Mouse (Mus musculus): Measurements from ENCODE around the gene Car11. TPM values are rescaled to one million over a fixed set of nuclear protein-coding genes. Genes with fewer than 3 reads are reported as not detected.

The Car11 gene
- not detected for total RNA-seq (2023)

GRCm38 (mm10) chr7:45699523-45700141 is at the start of gene Car11:
Gene Car11 (plus strand): TSS chr7:45699843.

GRCm38 (mm10) chr7:45666161-45666560 is 33.5 kb upstream of the Car11 start, which contains the start of gene Fut2:
Gene Fut2 (minus strand): TSS chr7:45666394.

GRCm38 (mm10) chr7:45683396-45684050 is 16.1 kb upstream of the Car11 start, which contains the start of gene Ntn5:
Gene Ntn5 (plus strand): TSS chr7:45684022.

GRCm38 (mm10) chr7:45693921-45694591 is 5.6 kb upstream of the Car11 start, which contains the start of gene Sec1:
Gene Sec1 (minus strand): TSS chr7:45694402.

GRCm38 (mm10) chr7:45704730-45705442 is 5.2 kb downstream of the Car11 start, which contains the start of gene Dbp:
Gene Dbp (plus strand): TSS chr7:45705088.

GRCm38 (mm10) chr7:45715090-45715708 is 15.6 kb downstream of the Car11 start, which contains the start of gene Rpl18:
Gene Rpl18 (plus strand): TSS chr7:45715457.

GRCm38 (mm10) chr7:45717918-45718297 is 18.3 kb downstream of the Car11 start, which contains the start of gene Sphk2:
Gene Sphk2 (minus strand): TSS chr7:45718002.

GRCm38 (mm10) chr7:45720413-45721233 is 21.0 kb downstream of the Car11 start, which contains the start of gene Fam83e:
Gene Fam83e (plus strand): TSS chr7:45721212.

GRCm38 (mm10) chr7:45725713-45726112 is 26.1 kb downstream of the Car11 start, which contains the start of gene Spaca4:
Gene Spaca4 (minus strand): TSS chr7:45725813.

Other genes with a start within 250 kb of the Car11 start
- 1,000 to 10,000 TPM; 2,883 to 3,990 TPM for gene Ftl1, start 240.0 kb upstream of the Car11 start, total RNA-seq (2023)
- 100 to 1,000 TPM; 111 to 121 TPM for gene Bax, start 232.9 kb upstream of the Car11 start, total RNA-seq (2023)
- gene Tulp2, start 218.0 kb upstream of the Car11 start, total RNA-seq (2023): not detected
- 1 to 10 TPM; 1.3 to 1.7 TPM for gene Gm45808, start 213.0 kb upstream of the Car11 start, total RNA-seq (2023)
- 10 to 100 TPM; 10.4 to 11.5 TPM for gene Dhdh, start 211.0 kb upstream of the Car11 start, total RNA-seq (2023)
- 100 to 1,000 TPM; 153 to 162 TPM for gene Nucb1, start 189.4 kb upstream of the Car11 start, total RNA-seq (2023)
- 100 to 1,000 TPM; 820 to 877 TPM for gene Ppp1r15a, start 173.6 kb upstream of the Car11 start, total RNA-seq (2023)
- gene Plekha4, start 173.5 kb upstream of the Car11 start, total RNA-seq (2023): under 1 TPM; 0.71 to 0.79 TPM
- gene Hsd17b14, start 144.9 kb upstream of the Car11 start, total RNA-seq (2023): under 1 TPM in 1 of 2 experiments, not detected in 1; 0.39 TPM
- gene Bcat2, start 129.7 kb upstream of the Car11 start, total RNA-seq (2023): 10 to 100 TPM; 64.9 to 67.0 TPM
- gene Fgf21, start 84.4 kb upstream of the Car11 start, total RNA-seq (2023): not detected
- gene Fut1, start 82.6 kb upstream of the Car11 start, total RNA-seq (2023): not detected
- under 1 TPM in 1 of 2 experiments, not detected in 1; 0.36 TPM for gene Izumo1, start 78.0 kb upstream of the Car11 start, total RNA-seq (2023)
- under 1 TPM; 0.45 to 0.49 TPM for gene Rasip1, start 72.4 kb upstream of the Car11 start, total RNA-seq (2023)
- not detected for gene Mamstr, start 59.9 kb upstream of the Car11 start, total RNA-seq (2023)
- not detected for gene Fut2, start 33.4 kb upstream of the Car11 start, total RNA-seq (2023)
- not detected for gene Ntn5, start 15.8 kb upstream of the Car11 start, total RNA-seq (2023)
- not detected for gene Sec1, start 5.4 kb upstream of the Car11 start, total RNA-seq (2023)
- gene Dbp, start 5.2 kb downstream of the Car11 start, total RNA-seq (2023): 10 to 100 TPM in 1 of 2 experiments, 1 to 10 TPM in 1; 8.5 to 11.4 TPM
- 1,000 to 10,000 TPM; 1,433 to 1,476 TPM for gene Rpl18, start 15.6 kb downstream of the Car11 start, total RNA-seq (2023)
- 10 to 100 TPM; 48.8 to 50.4 TPM for gene Sphk2, start 18.2 kb downstream of the Car11 start, total RNA-seq (2023)
- gene Fam83e, start 21.4 kb downstream of the Car11 start, total RNA-seq (2023): under 1 TPM; 0.58 to 0.67 TPM
- gene Spaca4, start 26.0 kb downstream of the Car11 start, total RNA-seq (2023): not detected
- not detected for gene Lmtk3, start 83.9 kb downstream of the Car11 start, total RNA-seq (2023)
- under 1 TPM in 1 of 2 experiments, not detected in 1; 0.46 TPM for gene Sult2b1, start 84.8 kb downstream of the Car11 start, total RNA-seq (2023)
- gene Cyth2, start 114.7 kb downstream of the Car11 start, total RNA-seq (2023): 100 to 1,000 TPM; 104 to 114 TPM
- gene Kcnj14, start 124.9 kb downstream of the Car11 start, total RNA-seq (2023): under 1 TPM; 0.58 to 0.88 TPM
- gene Grwd1, start 131.1 kb downstream of the Car11 start, total RNA-seq (2023): 1 to 10 TPM; 9.1 to 9.8 TPM
- gene Kdelr1, start 172.9 kb downstream of the Car11 start, total RNA-seq (2023): 100 to 1,000 TPM in 1 of 2 experiments, 10 to 100 TPM in 1; 89.1 to 104 TPM
- under 1 TPM; 0.30 to 0.42 TPM for gene Grin2d, start 178.5 kb downstream of the Car11 start, total RNA-seq (2023)
- gene Syngr4, start 196.9 kb downstream of the Car11 start, total RNA-seq (2023): not detected
- gene Tmem143, start 197.1 kb downstream of the Car11 start, total RNA-seq (2023): 1 to 10 TPM; 7.7 to 9.3 TPM
- gene Emp3, start 221.6 kb downstream of the Car11 start, total RNA-seq (2023): 100 to 1,000 TPM; 594 to 671 TPM
- gene Ccdc114, start 224.2 kb downstream of the Car11 start, total RNA-seq (2023): 1 to 10 TPM; 3.0 to 3.4 TPM